Mouse (Mus musculus) forelimb bud, embryonic 11.5 days (tissue): ENCODE measurements around the gene Scn1b.
A peak's percentile ranks its signal among the peaks of the same experiment; 100 is the strongest.

ENCODE experiments used
- DNase-seq: peaks from one replicate; pipeline ENCODE4 v3.0.0-alpha.2; 2012; ENCODE audit warnings: low read depth, low spot score

Gene Scn1b

GRCm38 (mm10) chr7:31149751-31150565 lies 23.2 kb upstream of the Scn1b start:
- no peak for DNase-seq

DNA sequence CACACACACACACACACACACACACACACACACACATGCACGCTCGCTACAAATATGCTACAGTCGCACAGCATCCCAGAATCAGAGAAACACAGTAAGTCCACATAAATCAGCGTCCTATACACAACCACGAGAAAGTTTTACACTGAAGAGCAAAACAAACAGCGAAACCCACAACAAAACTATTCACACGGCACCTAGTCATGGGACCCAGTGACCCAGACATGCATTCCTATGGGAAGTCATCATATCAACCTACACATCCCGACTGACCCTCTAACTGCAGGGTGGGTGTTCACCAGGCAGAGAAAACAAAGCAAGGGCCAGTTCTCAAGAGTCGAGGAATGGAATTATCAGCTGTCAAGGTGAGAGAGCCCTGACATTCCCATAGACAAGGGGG lies 22.5 kb upstream of the Scn1b start:
- DNase-seq = no peak

- no peak for DNase-seq
Measured at GRCm38 (mm10) chr7:31148756-31149155, 22.0 kb upstream of the Scn1b start.

DNA sequence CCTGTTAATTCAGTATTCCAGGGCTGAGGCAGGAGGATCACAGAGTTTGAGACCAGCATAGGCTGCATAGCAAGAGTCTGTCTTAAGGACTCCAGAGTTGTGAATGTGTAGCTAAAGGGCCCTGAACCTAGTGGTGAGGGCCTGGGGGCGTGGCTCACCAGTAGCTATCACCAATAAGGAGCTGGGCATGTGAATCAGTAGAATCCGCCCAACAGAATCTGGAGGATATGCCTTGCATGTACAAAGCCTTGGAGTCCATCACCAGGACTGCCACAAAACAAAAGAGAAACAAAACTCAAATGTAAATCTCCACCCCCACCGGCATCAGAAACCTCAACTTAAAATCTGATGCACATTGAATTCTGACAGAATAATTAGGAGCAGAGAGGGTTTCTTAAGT lies 21.3 kb upstream of the Scn1b start:
- no peak for DNase-seq

- no peak for DNase-seq
Measured at GRCm38 (mm10) chr7:31145596-31146160, 18.9 kb upstream of the Scn1b start.

- DNase-seq = no peak
Measured at GRCm38 (mm10) chr7:31144886-31145285, 18.1 kb upstream of the Scn1b start.

GRCm38 (mm10) chr7:31140941-31141340 lies 14.1 kb upstream of the Scn1b start:
- no peak for DNase-seq

- DNase-seq = no peak
Measured at GRCm38 (mm10) chr7:31140302-31140701, 13.5 kb upstream of the Scn1b start.

GRCm38 (mm10) chr7:31139765-31140164 lies 13.0 kb upstream of the Scn1b start:
- no peak for DNase-seq

DNA sequence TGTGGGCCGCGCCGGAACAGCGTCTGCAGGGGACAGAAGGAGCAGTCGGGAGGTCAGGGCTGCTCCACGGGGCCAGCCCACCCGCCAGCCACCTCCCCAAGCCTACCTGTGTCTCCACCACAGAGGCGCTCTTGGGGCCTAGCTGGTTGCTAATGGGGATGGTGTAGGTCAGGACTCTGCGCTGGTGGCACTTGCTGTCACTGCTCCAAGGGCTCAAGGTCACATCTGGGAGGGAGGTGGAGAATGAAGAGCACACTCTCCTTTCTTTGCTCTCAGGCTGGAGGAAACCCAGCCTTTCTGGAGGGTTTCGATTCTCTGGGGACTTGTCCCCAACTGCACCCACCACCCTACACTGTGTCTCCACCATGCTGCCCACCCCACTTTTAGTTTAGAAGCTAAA lies 8.9 kb upstream of the Scn1b start:
- no peak for DNase-seq

- no peak for DNase-seq
Measured at GRCm38 (mm10) chr7:31131866-31132265, 5.1 kb upstream of the Scn1b start.

DNA sequence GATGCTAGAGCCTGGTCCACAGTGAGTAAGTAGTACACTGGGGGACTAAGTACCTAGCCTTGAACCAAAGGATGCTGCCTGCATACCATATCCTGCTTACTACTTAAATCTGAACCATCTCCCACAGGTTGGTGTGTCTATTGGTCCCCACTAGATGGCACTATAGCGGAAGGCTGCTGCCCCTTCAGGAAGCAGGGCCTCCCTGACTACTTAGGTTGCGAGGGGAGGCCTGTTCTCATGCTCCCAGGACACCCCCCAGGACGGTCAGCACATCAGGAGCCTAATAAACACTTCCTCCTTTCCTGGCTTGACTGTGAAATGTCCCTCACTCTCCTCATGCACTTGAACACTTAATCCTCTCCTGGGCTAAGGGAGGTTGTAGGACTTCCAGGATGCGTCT lies 4.0 kb upstream of the Scn1b start:
- DNase-seq = peak; percentile 70

DNA sequence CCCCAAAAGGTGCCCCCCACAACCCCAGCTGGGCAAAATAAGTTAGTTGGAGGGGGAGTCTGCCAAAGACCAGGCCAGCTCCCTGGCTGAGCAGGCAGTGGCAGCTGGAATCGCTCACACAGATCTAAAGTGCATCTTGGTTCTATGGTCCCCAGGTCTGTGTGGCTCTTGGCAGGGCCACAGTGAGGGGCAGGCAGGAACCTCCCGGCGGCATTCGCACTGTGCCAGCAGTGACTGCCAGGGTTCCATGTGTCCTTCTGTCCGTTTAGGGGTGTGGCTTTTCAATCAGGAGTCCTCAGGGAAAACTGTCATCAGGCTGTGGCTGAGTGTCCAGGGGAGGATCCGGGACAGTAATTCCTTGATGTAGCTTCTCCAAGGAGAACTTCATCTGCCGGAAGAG lies 3.4 kb upstream of the Scn1b start:
- DNase-seq = no peak

DNA sequence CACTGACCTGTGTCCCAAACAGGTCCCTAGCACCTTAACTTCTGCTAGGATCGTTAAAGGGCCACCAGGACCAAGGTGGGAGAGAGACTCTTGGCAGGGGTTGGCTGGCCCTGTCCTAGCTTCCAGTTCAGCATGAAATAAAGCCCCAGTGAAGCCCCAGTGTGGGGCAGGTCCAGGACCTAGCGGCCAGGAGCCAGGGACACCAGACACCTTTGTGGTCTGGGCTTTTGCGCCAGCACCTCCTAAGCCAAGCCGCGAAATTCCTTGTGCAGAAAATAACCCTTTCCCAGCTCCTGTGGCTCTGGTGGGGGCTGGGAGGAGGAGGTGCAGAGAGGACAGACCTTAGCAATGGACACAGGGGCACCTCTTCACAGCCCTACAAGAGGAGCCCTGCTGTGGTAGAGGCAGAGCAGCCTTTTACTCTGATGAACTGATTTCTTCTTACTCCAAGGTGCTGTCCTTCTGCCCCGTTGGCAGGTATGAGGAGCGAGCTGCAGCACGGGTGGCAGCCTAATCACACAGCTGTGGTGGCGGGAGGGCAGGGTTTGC lies 1.4 kb upstream of the Scn1b start:
- no peak for DNase-seq

DNA sequence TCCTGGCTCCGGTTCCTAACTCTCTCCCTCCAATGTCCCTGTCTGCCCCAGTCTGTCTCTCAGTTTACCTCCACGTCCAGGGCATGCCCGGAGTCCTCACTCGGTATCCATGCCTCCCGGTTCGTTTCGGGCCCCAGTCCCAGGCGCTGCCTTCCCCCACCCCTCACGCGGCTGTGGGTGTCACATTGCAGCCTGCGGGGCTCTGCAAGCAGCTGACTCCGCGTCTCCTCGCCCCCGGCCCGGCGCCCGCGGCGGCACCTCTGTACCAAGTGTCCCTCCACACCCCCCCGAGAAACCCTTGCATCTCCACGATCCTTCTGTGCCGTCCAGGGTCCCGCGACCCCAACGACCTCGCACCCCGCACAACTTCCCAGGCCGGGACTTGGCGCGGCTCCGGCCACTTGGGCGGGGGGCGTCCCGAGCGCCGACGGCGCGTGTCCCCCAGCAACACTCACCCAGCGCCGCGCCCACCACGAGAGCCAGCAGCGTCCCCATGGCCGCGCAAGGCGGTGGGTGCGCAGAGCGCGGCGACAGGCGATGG lies 522 bp downstream of the Scn1b start:
- no peak for DNase-seq

DNA sequence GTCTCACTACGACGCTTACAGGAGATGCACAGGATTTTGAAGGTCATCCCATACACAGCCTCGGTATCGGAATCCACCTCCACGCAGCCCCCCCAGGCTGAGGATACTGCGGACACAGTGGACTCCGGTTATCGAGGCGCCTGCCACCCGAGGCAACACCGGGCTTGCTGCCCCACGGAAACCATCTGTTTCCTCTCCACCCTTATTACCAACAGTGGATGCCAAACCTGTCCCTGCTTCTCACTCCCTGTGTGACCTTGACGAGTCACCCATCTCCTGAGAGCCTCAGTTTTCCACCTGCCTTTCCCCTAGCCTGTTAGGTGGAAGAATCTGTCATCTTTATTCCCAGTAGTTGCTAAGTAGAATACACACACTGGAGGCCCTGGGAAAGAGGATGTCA lies 1.7 kb downstream of the Scn1b start:
- DNase-seq = no peak

DNA sequence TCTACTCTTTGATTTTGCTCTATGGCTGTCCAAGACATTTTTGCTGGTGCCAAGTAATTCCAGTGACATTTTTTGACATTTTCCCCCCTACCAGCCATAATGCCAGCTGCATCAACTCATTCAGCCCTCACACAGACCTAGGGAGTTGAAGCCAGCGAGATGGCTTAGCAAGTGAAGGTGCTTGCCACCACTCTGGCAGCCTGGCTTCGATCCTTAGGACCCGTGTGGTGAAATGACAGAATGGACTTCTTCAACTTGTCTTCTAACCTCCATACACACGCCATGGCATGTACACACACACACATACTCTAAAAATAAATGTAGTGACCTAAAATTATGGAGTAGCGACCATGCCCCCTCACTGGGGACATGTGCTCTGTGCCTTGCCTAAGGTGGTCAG lies 2.4 kb downstream of the Scn1b start:
- DNase-seq = no peak

- no peak for DNase-seq
Measured at GRCm38 (mm10) chr7:31123697-31124096, 3.1 kb downstream of the Scn1b start.

GRCm38 (mm10) chr7:31122641-31123631 lies 3.9 kb downstream of the Scn1b start:
- no peak for DNase-seq

GRCm38 (mm10) chr7:31119556-31119955 lies 7.2 kb downstream of the Scn1b start:
- DNase-seq = no peak

DNA sequence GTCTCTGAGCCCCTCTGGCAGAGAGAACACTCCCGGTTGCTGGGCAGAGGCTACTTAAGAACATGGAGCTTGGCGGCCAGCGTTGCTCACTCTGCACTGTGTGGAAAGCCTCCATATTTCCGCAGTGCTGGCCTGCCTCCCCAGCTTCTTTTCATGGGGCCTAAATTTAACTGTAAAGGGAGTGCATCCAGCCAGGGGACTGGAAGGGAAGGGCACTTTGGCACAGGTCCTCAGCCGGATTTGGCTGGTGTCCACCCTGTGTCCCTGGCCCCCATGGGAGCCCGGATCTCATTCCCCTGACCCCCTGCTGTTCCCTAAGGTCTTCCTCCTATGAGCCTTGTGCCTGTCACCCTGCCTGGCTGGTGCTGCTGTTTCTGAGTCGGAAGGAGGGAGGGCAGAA lies 8.3 kb downstream of the Scn1b start:
- DNase-seq = no peak

DNA sequence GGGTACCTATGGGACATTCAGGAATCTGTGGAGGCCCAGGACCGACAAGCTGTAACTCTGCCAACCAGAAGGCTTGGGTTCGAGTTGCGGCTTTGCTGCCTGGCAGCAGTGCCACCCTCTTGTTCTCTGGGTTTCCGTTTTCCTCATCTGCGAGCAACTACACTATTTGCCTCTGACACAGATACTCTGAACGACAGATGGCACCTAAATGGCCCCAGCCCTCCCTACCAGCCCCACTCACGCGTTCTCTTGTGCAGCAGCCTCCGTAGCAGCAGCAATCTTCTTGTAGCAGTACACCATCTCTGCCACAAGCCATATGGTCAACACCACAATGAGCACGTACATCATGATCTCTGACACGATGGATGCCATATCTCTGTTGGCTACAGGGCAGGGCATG lies 9.3 kb downstream of the Scn1b start:
- no peak for DNase-seq
